Mouse (Mus musculus): ENCODE results near the gene Ston2. TPM values are rescaled to one million over a fixed set of nuclear protein-coding genes. Genes with fewer than 3 reads are reported as not detected.
"Not testable (repeated sequence)": the region's sequence is repeated elsewhere in the genome, so short reads cannot be mapped to it uniquely, and the experiment has no call there.

Ston2 gene
- polyA plus RNA-seq, 1 experiment from 2014 or later = 6.8 TPM

DNA sequence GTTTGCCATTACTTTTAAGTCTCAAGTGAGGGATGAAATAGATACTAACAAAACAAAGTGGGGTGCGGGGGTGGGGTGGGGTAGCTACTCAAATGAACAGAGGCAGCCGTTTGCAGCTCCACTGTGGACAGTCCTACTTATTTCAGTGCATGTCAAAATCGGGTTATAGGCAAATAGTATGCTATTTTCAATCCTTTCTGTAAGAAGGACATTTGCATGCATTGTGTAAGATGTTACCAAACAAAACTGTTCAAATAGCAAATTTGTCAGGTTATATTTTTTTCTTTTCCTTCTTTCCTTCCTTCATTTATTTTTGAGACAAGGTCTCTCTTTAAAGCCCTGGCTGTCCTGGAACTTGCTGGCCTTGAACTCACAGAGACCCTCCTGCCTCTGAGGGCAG lies 16.1 kb upstream of the Ston2 start:
- Histone ChIP-seq H3K36me3 (peaks cover 26% of the 10 kb centered on the region), H3K4me3 (replicated peaks) (no peak overlapping the region), H3K9ac (replicated peaks) (no peak overlapping the region), H3K27ac (replicated peaks) (no peak overlapping the region), H3K4me2 (no peak overlapping the region), H3K27me3 (replicated peaks) (no peaks in the 10 kb centered on the region), H3K4me1 (no peaks in the 10 kb centered on the region), H3K9me3 (replicated peaks) (no peaks in the 10 kb centered on the region)
- ATAC-seq (ENCODE audit: low FRiP score) = no peak
- 78% methylated on average over 3 of the region's 3 CpGs for WGBS

DNA sequence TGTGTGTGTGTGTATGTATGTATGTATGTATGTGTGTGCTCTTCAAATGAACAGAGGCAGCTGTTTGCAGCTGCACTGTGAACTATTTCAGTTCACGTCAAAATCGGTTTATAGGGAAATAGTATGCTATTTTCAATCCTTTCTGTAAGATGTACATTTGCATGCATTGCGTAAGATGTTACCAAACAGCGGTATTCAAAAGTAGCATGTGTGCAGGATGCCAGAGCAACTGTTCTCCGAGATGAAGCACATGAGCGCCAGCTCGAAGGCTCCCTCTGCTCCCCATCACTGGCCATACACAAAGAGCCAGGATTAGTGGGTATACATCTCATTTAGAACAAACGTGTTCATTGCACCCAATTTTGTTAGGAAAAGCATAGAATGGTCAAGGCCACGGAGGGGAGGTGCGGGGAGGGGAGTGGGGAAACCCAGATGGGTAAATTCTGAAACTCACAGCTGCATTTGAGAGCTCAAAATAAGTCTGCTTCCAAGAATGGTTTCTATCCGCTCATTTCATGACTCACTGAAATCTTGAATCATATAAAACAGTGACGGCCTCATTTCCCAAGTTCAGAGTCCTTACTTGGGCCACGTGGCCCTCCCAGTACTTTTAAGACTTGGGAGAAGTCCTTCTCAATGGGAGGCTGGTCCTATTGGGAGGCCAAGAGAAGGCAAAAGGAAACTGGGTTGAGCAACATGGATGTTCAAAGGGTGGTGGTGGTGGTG lies 15.2 kb upstream of the Ston2 start:
- no peak overlapping the region for H3K4me2 ChIP-seq
- no peak overlapping the region for H3K4me3 ChIP-seq (replicated peaks)
- H3K27me3 ChIP-seq (replicated peaks) = no peaks in the 10 kb centered on the region
- no peak overlapping the region for H3K27ac ChIP-seq (replicated peaks)
- 87% methylated on average over 13 of the region's 13 CpGs for WGBS
- H3K9ac ChIP-seq (replicated peaks) = no peak overlapping the region
- H3K4me1 ChIP-seq = no peaks in the 10 kb centered on the region
- no peaks in the 10 kb centered on the region for H3K9me3 ChIP-seq (replicated peaks)
- peaks cover 17% of the 10 kb centered on the region for H3K36me3 ChIP-seq
- no peak for ATAC-seq (ENCODE audit: low FRiP score)

DNA sequence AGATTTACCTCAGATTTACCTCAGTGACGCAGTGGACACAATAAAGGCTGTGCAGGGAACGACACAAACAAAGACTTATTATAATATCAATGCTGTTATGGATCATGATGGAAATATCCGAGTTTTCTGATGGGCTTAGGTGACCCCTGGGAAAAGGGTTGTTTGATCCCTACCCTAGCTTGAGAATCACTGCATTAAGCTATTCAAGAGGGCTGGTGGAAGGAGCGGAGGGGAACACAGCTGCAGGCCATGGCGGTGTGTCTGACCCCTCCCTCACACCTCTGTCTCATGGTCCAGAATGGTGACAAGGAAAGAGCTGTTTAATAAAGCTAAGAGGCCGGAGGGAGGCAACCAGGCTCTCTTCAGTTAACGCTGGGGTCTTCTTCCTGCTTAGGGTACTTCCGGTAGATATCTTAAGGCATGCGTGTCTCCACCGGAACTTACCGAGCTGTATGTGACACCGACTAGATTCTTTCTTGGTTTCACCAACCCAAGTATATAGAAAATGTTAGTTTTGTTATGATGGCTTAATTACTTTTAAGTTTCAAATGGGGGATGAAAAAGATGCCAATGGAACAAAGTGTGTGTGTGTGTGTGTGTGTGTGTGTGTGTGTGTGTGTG lies 14.5 kb upstream of the Ston2 start:
- Histone ChIP-seq H3K4me1 (no peaks in the 10 kb centered on the region), H3K36me3 (peaks cover 10% of the 10 kb centered on the region), H3K9me3 (replicated peaks) (no peaks in the 10 kb centered on the region), H3K27ac (replicated peaks) (no peak overlapping the region), H3K4me3 (replicated peaks) (no peak overlapping the region), H3K9ac (replicated peaks) (no peak overlapping the region), H3K4me2 (no peak overlapping the region), H3K27me3 (replicated peaks) (no peaks in the 10 kb centered on the region)
- 88% methylated on average over 12 of the region's 12 CpGs for WGBS
- ATAC-seq (ENCODE audit: low FRiP score) = no peak

DNA sequence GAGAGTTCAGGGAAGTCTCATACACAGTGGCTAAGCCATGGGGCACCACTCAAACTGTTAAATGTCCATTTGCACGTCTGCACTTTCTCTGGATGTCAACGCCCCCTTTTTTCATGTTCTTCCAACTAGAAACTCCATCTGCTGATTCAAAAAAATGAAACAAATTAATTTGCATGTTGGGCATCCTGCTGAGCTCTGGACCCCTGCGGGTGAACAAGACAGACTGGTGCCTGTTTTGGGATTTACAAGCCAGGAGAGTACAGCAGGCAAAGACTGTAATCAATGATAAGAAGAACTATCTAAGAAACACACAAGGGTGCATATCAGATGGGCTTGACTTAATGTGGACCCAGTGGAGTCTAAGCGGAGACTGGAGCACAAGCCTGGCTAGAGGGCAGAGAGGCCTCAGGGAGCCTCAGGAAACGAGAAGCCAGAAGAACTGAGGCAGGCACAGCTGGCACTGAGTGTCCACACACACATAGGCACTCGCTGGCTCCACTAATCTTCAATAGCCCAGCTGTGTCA lies 12.7 kb upstream of the Ston2 start:
- H3K36me3 ChIP-seq = no peaks in the 10 kb centered on the region; the same call in 1 of the 2 replicates
- no peak overlapping the region for H3K27ac ChIP-seq (replicated peaks)
- H3K4me2 ChIP-seq = no peak overlapping the region
- 64% methylated on average over 6 of the region's 6 CpGs for WGBS
- H3K4me3 ChIP-seq (replicated peaks) = no peak overlapping the region
- no peaks in the 10 kb centered on the region for H3K27me3 ChIP-seq (replicated peaks)
- no peaks in the 10 kb centered on the region for H3K4me1 ChIP-seq
- H3K9me3 ChIP-seq (replicated peaks) = no peaks in the 10 kb centered on the region
- no peak overlapping the region for H3K9ac ChIP-seq (replicated peaks)
- no peak for ATAC-seq (ENCODE audit: low FRiP score)

DNA sequence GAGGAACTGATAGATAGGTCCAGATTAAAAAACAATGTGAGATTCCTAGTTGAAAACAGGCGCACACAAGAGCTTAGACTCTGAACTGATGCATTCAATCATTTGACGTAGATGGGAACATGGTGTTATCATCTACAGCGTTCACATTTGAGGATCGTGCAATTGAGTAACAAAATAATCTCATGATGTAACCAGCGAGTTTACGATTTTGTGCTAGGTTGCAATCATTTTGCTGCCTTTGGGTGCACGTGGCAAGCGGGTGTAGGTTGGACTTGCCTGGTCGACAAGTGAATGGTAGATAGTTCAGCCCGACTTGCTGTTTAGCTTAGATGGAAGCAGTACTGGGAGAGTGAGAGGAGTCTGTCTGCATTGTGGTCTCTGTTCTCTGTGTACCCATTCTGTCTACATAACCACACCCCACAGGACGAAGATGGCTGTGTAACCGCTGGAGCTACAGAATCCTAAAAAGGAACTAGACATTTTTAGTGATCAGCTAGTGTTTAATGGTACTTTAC lies 11.7 kb upstream of the Ston2 start:
- no peaks in the 10 kb centered on the region for H3K27me3 ChIP-seq (replicated peaks)
- H3K9me3 ChIP-seq (replicated peaks) = no peaks in the 10 kb centered on the region
- ATAC-seq (ENCODE audit: low FRiP score) = no peak
- H3K9ac ChIP-seq (replicated peaks) = no peak overlapping the region
- H3K4me2 ChIP-seq = no peak overlapping the region
- H3K36me3 ChIP-seq = no peaks in the 10 kb centered on the region; the same call in 1 of the 2 replicates
- WGBS = 82% methylated on average over 12 of the region's 12 CpGs
- H3K27ac ChIP-seq (replicated peaks) = no peak overlapping the region
- no peak overlapping the region for H3K4me3 ChIP-seq (replicated peaks)
- no peaks in the 10 kb centered on the region for H3K4me1 ChIP-seq

DNA sequence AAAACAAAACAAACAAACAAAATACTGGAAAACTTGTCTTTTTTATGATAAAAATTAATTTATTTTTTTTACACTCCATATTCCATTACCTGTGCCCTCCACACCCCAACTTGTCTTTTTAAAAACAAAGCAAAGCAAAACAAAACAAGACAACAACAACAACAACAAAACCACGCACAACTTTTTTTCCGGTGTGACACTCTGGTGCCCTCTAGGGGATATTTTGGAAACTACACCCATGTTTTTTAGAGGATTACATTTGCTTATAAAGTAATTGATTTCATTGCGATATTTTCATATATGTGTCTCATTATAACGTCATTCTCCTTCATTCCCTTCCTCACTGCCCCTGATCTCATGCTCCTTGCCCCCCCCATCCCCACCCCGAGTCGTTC lies 11.2 kb upstream of the Ston2 start:
- WGBS = 19% methylated on average over 6 of the region's 6 CpGs
- H3K4me2 ChIP-seq = no peak overlapping the region
- H3K9me3 ChIP-seq (replicated peaks) = no peaks in the 10 kb centered on the region
- no peak overlapping the region for H3K27ac ChIP-seq (replicated peaks)
- no peak overlapping the region for H3K9ac ChIP-seq (replicated peaks)
- no peak overlapping the region for H3K4me3 ChIP-seq (replicated peaks)
- no peaks in the 10 kb centered on the region for H3K36me3 ChIP-seq
- H3K27me3 ChIP-seq (replicated peaks) = no peaks in the 10 kb centered on the region
- ATAC-seq (ENCODE audit: low FRiP score) = no peak
- no peaks in the 10 kb centered on the region for H3K4me1 ChIP-seq

DNA sequence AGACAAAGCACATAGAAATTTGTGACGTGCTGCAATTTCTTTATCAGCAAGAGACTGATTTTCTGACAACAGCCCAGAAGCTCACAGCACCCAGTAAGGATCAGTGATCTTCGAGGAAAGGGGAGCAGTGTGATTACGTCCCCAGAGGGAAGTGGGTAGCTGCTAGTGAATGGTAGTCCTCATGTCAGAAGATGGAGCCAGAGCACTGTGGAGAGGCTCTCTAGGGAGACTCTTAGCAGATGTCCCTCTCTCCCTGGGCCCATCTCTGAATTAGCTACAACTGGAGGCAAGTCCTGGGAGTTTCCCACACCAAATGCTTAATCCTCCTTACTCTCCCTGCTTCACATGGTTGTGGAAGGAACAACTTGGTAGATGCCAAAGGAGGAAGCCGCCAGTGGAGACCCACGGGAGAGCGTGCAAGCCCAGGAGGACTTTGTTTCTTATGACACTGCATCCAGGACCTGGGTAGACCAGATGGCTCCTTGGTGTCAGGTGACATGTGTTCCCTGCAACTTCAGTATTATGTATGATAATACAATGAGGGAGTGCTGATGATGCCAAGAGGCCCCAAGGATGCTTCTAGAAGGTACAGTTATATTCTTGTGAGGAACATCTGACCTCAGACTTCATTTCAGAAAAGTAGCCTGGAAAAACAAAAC lies 10.7 kb upstream of the Ston2 start:
- Histone ChIP-seq H3K9me3 (replicated peaks) (no peaks in the 10 kb centered on the region), H3K36me3 (no peaks in the 10 kb centered on the region), H3K4me2 (no peak overlapping the region), H3K9ac (replicated peaks) (no peak overlapping the region), H3K4me1 (no peaks in the 10 kb centered on the region), H3K4me3 (replicated peaks) (no peak overlapping the region), H3K27me3 (replicated peaks) (no peaks in the 10 kb centered on the region), H3K27ac (replicated peaks) (no peak overlapping the region)
- ATAC-seq (ENCODE audit: low FRiP score) = no peak
- 84% methylated on average over 6 of the region's 6 CpGs for WGBS

DNA sequence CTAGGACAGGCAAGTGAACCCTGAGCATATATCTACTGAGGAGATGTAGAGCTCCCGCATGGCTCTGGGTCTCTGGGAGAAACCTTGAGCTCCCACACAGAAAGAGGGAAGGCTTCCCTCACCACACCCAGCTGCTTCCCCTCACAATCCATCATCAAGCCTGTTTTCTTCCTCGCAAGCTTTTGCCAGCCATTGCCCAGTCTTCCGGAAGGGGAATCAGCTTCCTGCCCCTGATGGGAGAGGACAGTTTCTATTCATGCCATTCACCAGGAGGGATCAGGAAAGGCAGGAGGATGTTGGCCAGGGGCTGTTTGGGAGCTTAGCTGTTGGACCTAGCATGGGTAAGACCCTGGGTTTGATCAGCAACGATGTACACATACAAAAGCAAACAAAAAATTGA lies 8.6 kb upstream of the Ston2 start:
- Histone ChIP-seq H3K27ac (replicated peaks) (no peak overlapping the region), H3K9ac (replicated peaks) (no peak overlapping the region), H3K27me3 (replicated peaks) (no peaks in the 10 kb centered on the region), H3K9me3 (replicated peaks) (no peaks in the 10 kb centered on the region), H3K4me3 (replicated peaks) (no peak overlapping the region), H3K4me1 (no peaks in the 10 kb centered on the region), H3K36me3 (no peaks in the 10 kb centered on the region), H3K4me2 (no peak overlapping the region)
- no peak for ATAC-seq (ENCODE audit: low FRiP score)
- 85% methylated on average over 4 of the region's 4 CpGs for WGBS

DNA sequence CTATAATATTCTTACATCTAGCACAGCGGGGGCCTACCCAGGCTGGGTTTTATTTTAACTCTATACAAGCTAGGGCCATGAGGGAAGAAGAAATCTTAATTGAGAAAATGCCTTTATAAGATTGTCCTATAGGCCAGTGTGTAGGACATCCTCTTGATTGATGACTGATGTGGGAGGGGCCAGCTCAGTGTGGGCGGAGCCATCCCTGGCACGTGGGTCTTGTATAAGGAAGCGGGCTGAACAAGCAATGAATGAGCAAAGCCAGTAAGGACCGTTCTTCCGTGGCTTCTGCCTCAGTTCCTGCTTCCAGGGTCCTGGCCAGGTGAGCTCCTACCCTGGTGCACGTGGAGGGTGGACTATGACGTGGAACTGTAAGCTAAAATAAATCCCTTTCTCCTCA lies 5.1 kb upstream of the Ston2 start:
- H3K4me3 ChIP-seq (replicated peaks) = no peak overlapping the region
- WGBS = 81% methylated on average over 8 of the region's 8 CpGs
- H3K9ac ChIP-seq (replicated peaks) = no peak overlapping the region
- no peaks in the 10 kb centered on the region for H3K27me3 ChIP-seq (replicated peaks)
- no peaks in the 10 kb centered on the region for H3K36me3 ChIP-seq
- no peaks in the 10 kb centered on the region for H3K4me1 ChIP-seq
- H3K9me3 ChIP-seq (replicated peaks) = no peaks in the 10 kb centered on the region
- ATAC-seq (ENCODE audit: low FRiP score) = no peak
- no peak overlapping the region for H3K4me2 ChIP-seq
- no peak overlapping the region for H3K27ac ChIP-seq (replicated peaks)

DNA sequence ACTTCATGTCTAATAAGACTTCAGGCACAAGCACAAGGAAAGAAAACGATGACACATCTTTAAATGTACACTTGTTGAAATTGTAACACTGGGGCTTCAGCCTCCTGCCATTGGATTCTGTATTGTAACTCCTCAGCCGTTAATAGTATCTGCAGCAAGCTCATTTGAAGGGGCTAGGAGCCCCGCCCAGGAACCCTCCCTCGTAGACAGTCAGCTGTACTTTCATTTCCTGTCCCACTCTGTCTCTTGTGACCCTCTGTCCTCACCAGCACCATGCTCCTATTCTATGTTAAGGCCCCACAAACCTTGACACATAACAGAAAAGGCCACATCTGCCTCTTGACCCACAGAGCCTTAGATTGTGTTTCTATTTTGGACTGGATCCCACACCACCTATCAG lies 3.6 kb upstream of the Ston2 start:
- H3K27me3 ChIP-seq (replicated peaks) = no peaks in the 10 kb centered on the region
- no peak overlapping the region for H3K9ac ChIP-seq (replicated peaks)
- ATAC-seq (ENCODE audit: low FRiP score) = no peak
- no peak overlapping the region for H3K4me3 ChIP-seq (replicated peaks)
- no peak overlapping the region for H3K27ac ChIP-seq (replicated peaks)
- WGBS = 78% methylated on average over 4 of the region's 4 CpGs
- no peaks in the 10 kb centered on the region for H3K9me3 ChIP-seq (replicated peaks)
- no peaks in the 10 kb centered on the region for H3K36me3 ChIP-seq
- H3K4me2 ChIP-seq = no peak overlapping the region
- H3K4me1 ChIP-seq = no peaks in the 10 kb centered on the region

DNA sequence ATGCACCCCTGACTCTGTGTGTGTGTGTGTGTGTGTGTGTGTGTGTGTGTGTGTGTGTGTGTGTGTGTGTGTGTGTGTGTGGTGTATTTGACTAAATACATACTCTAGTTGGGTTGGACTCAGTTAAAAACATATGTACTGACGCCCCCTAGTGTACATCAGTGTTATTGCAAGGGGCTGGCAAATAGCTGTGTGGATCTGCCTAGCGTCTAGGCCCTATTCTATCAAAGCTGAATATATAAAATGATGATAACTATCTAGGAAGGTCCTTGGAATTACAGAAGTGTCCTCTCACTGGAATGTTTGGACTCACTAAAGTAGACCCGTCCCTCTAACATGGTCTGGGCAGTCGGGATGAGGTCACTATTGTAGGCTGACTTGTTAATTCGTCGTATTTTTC lies 1.6 kb upstream of the Ston2 start:
- no peaks in the 10 kb centered on the region for H3K4me1 ChIP-seq
- no peak overlapping the region for H3K4me2 ChIP-seq
- no peak for ATAC-seq (ENCODE audit: low FRiP score)
- H3K36me3 ChIP-seq = no peaks in the 10 kb centered on the region
- no peaks in the 10 kb centered on the region for H3K27me3 ChIP-seq (replicated peaks)
- WGBS = 55% methylated on average over 6 of the region's 6 CpGs
- H3K27ac ChIP-seq (replicated peaks) = no peak overlapping the region
- H3K9ac ChIP-seq (replicated peaks) = no peak overlapping the region
- H3K4me3 ChIP-seq (replicated peaks) = no peak overlapping the region
- no peaks in the 10 kb centered on the region for H3K9me3 ChIP-seq (replicated peaks)

DNA sequence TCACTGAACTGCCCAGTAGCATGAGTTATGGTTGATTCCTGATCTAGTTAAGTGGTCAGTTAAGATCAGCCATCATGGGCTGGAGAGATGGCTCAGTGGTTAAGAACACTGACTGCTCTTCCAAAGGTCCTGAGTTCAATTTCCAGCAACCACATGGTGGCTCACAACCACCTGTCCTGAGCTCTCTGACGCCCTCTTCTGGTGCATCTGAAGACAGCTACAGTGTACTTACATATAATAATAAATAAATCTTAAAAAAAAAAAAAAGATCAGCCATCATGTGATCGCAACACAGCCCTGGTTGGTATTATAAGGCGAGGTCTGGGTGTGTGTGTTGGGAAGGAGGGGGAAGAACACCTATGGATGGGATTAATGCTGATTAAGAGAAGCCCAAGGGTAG lies 259 bp upstream of the Ston2 start:
- H3K27me3 ChIP-seq (replicated peaks); H3K9me3 ChIP-seq (replicated peaks); H3K4me1 ChIP-seq; H3K4me2 ChIP-seq; H3K36me3 ChIP-seq; H3K9ac ChIP-seq (replicated peaks); H3K4me3 ChIP-seq (replicated peaks); H3K27ac ChIP-seq (replicated peaks); ATAC-seq (ENCODE audit: low FRiP score): not testable (repeated sequence)
- 77% methylated on average over 3 of the region's 3 CpGs for WGBS

Data from neural tube, embryonic 15.5 days (tissue).